Mouse (Mus musculus) cerebellum, adult 2 months (tissue): ENCODE measurements around the gene Fam136a.

Experiments used
- CTCF ChIP-seq: fragments of 200-500 bp; IDR thresholded peaks from 2 replicates; pipeline ENCODE4 v1.5.1; 2011; ENCODE audit warnings: low read depth, mild to moderate bottlenecking, control low read depth, low read length, moderate library complexity, borderline replicate concordance; ENCODE audit not compliant: insufficient read depth
- POLR2A ChIP-seq: fragments of 200-500 bp; IDR thresholded peaks from 2 replicates; pipeline ENCODE4 v1.6.1; 2011; ENCODE audit warnings: low read length, control low read depth, borderline replicate concordance; ENCODE audit not compliant: insufficient read depth

DNA sequence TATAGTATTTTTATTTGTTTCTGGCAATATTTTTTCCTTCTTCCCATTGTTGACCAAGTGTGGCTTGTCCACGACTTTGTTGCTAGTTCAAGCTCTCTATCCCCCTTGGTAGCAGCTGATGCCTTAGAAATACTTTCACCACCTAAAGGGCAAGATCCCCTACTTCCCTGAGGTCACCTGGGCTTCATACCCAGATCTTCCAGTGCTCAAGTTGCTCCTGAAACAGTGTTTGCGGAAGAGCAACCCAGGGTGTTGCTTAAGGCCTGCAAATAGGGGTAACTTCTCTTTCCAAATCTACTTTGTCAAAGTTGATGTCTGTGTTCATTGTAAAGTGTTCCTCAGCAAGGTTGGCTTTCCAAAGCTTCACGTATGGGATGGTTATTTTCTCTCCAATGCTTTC is 53.8 kb downstream of the Fam136a start:
- TF ChIP-seq POLR2A (no peak), CTCF (no peak)
